ENCODE assay signal across 12 mouse cellular contexts in the genomic region with DNA sequence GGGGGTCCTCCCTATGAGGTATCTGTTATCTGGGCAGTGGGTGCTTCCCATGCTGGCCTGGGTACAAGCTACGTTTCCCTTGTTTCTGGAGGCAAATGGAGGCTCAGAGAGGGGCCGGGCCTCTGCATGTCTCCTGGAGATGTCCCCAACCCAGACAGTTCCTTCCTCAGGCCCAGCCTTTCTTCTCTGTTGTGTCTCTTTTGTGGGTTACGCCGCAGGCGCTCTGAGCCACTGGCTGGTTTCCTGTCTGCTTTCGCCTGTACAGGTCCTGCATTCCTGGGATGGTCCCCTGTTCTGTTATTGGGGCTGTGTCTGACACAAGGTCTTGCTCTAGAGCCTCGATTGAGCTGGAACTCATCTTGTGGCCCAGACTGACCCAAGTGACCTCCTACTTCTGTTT. TPM values are rescaled to one million over a fixed set of nuclear protein-coding genes. Genes with fewer than 3 reads are reported as not detected.
DNase-seq lines count a peak whose midpoint lies in the region; ATAC-seq and TF ChIP-seq lines count a peak whose summit lies in the region.
"Had no signal": no experiment of that assay in that cellular context is flagged by ENCODE, and none has a peak within 500 bp of the region (broad histone marks: within the 10 kb centered on the region; RNA-seq: fewer than 3 reads in every experiment).

No protein-coding gene starts in this region.

- H3K9ac ChIP-seq in hindbrain, postnatal 0 days (replicated peaks; ENCODE audit: low read length): no peak overlapping the region
- H3K9ac ChIP-seq in stomach, postnatal 0 days (ENCODE audit: low read length): no peak overlapping the region
- H3K9ac ChIP-seq in heart, embryonic 12.5 days: no peak overlapping the region
- H3K9ac ChIP-seq: forebrain, postnatal 0 days; liver, embryonic 14.5 days had no signal

- peak; percentile 46 for DNase-seq in kidney, adult 2 months
- DNase-seq in kidney, postnatal 10 days: no peak
- DNase-seq in 416B (ENCODE audit: low read depth) (peak; percentile 38), R1 (ENCODE audit: low read depth, low spot score) (peak; percentile 53)
- no peak for DNase-seq in hindbrain, postnatal 0 days (ENCODE audit: low spot score)
- no peak for DNase-seq in stomach, postnatal 0 days (ENCODE audit: low spot score)
- DNase-seq: cerebellum, adult 11 months; forebrain, postnatal 0 days; lung, postnatal 36 days had no signal

- no peaks in the 10 kb centered on the region for H3K36me3 ChIP-seq in kidney, adult 2 months (ENCODE audit: control insufficient read depth, insufficient read depth, low read length)
- H3K36me3 ChIP-seq in hindbrain, postnatal 0 days (ENCODE audit: insufficient read depth, low read length): no peaks in the 10 kb centered on the region; the same call in 1 of the 2 replicates
- peaks cover 6% of the 10 kb centered on the region; the same call in 1 of the 2 replicates for H3K36me3 ChIP-seq in stomach, postnatal 0 days (ENCODE audit: control insufficient read depth, insufficient read depth, low read length)
- peaks cover 5% of the 10 kb centered on the region; the same call in 1 of the 2 replicates for H3K36me3 ChIP-seq in heart, embryonic 12.5 days

- no peak for TF ChIP-seq EP300 in stomach, postnatal 0 days (optimal IDR thresholded peaks at IDR 0.05)

- no peak for TF ChIP-seq POLR2A in kidney, adult 2 months (IDR thresholded peaks at IDR 0.05; ENCODE audit: low read depth, low read length)

- 71% methylated on average over 7 of the region's 7 CpGs for WGBS in kidney, adult 2 months
- 78% methylated on average over 7 of the region's 7 CpGs for WGBS in hindbrain, postnatal 0 days
- 71% methylated on average over 7 of the region's 7 CpGs for WGBS in stomach, postnatal 0 days
- 77% methylated on average over 7 of the region's 7 CpGs for WGBS in heart, embryonic 12.5 days

- no peaks in the 10 kb centered on the region for H3K27me3 ChIP-seq in kidney, adult 2 months (replicated peaks; ENCODE audit: control insufficient read depth, insufficient read depth, low read length)
- no peaks in the 10 kb centered on the region for H3K27me3 ChIP-seq in hindbrain, postnatal 0 days (ENCODE audit: insufficient read depth, low read length)
- H3K27me3 ChIP-seq in stomach, postnatal 0 days (ENCODE audit: control insufficient read depth, insufficient read depth, low read length): no peaks in the 10 kb centered on the region
- H3K27me3 ChIP-seq in heart, embryonic 12.5 days (replicated peaks): no peaks in the 10 kb centered on the region

- no peak for ATAC-seq in hindbrain, postnatal 0 days
- no peak for ATAC-seq in stomach, postnatal 0 days (ENCODE audit: low FRiP score, low TSS enrichment)
- ATAC-seq in heart, embryonic 12.5 days (ENCODE audit: insufficient number of reproducible peaks, low FRiP score): no peak
- ATAC-seq: forebrain, postnatal 0 days had no signal

- H3K4me3 ChIP-seq in kidney, adult 2 months (ENCODE audit: insufficient read depth, low read depth, low read length): no peak overlapping the region
- no peak overlapping the region for H3K4me3 ChIP-seq in hindbrain, postnatal 0 days (ENCODE audit: low read length)
- H3K4me3 ChIP-seq in stomach, postnatal 0 days (ENCODE audit: low read depth, low read length): no peak overlapping the region
- no peak overlapping the region for H3K4me3 ChIP-seq in heart, embryonic 12.5 days

- no peaks in the 10 kb centered on the region for H3K9me3 ChIP-seq in hindbrain, postnatal 0 days (ENCODE audit: low read length)
- H3K9me3 ChIP-seq in stomach, postnatal 0 days (ENCODE audit: control insufficient read depth, low read length): no peaks in the 10 kb centered on the region
- H3K9me3 ChIP-seq in heart, embryonic 12.5 days (replicated peaks): no peaks in the 10 kb centered on the region

- peaks cover 27% of the 10 kb centered on the region; the same call in 1 of the 2 replicates for H3K4me1 ChIP-seq in kidney, adult 2 months (ENCODE audit: control insufficient read depth, insufficient read depth, low read length)
- peaks cover 58% of the 10 kb centered on the region for H3K4me1 ChIP-seq in hindbrain, postnatal 0 days (ENCODE audit: insufficient read depth, low read length)
- H3K4me1 ChIP-seq in stomach, postnatal 0 days (replicated peaks; ENCODE audit: control insufficient read depth, insufficient read depth): peaks cover 20% of the 10 kb centered on the region
- H3K4me1 ChIP-seq in heart, embryonic 12.5 days (replicated peaks): peaks cover 91% of the 10 kb centered on the region

- TF ChIP-seq CTCF in kidney, adult 2 months (conservative IDR thresholded peaks at IDR 0.05; ENCODE audit: insufficient read depth, insufficient read length, low read depth, low read length): no peak
- no peak for TF ChIP-seq CTCF in hindbrain, postnatal 0 days (IDR thresholded peaks at IDR 0.05; ENCODE audit: low read depth)
- TF ChIP-seq CTCF in stomach, postnatal 0 days (IDR thresholded peaks at IDR 0.05; ENCODE audit: low read depth): no peak

- H3K4me2 ChIP-seq in hindbrain, postnatal 0 days (ENCODE audit: low read depth, low read length): no peak overlapping the region
- H3K4me2 ChIP-seq in stomach, postnatal 0 days (replicated peaks; ENCODE audit: low read depth): no peak overlapping the region
- H3K4me2 ChIP-seq in heart, embryonic 12.5 days: no peak overlapping the region

- no peak overlapping the region for H3K27ac ChIP-seq in kidney, adult 2 months (ENCODE audit: insufficient read depth, low read depth, low read length)
- peak overlapping the region; percentile 45; the same call in 1 of the 2 replicates for H3K27ac ChIP-seq in hindbrain, postnatal 0 days
- H3K27ac ChIP-seq in stomach, postnatal 0 days (replicated peaks): no peak overlapping the region
- no peak overlapping the region for H3K27ac ChIP-seq in heart, embryonic 12.5 days (ENCODE audit: poor library complexity, severe bottlenecking)
- H3K27ac ChIP-seq: kidney, postnatal 0 days; liver, embryonic 14.5 days had no signal

RNA-seq across cellular contexts. Expression of a gene that starts 11.5 kb away (rescaled TPM):
- polyA plus RNA-seq in kidney, adult 2 months (2012; rRNA removed): 31.8 and 33.9 TPM in 2 replicates
- total RNA-seq in hindbrain, postnatal 0 days (2014; rRNA removed): 133 and 134 TPM in 2 replicates
- polyA plus RNA-seq in hindbrain, postnatal 0 days (2015; fragmentation: Nextera tagmentation; extraction: Ambion mirVana): 23.2 and 25.4 TPM in 2 replicates
- 12.0 and 12.9 TPM in 2 replicates for polyA plus RNA-seq in stomach, postnatal 0 days (2015; fragmentation: Nextera tagmentation; extraction: Ambion mirVana)
- 10.9 and 13.4 TPM in 2 replicates for polyA plus RNA-seq in heart, embryonic 12.5 days (2016; fragmentation: Nextera tagmentation; extraction: Ambion mirVana)

Comparison
In these comparisons a context has a peak if more than half of its experiments do, and no peak if none do; other contexts are left out.
1. DNase-seq: peak in kidney, adult 2 months (single experiment), 416B (single experiment) and R1 (single experiment); none in kidney, postnatal 10 days (single experiment), hindbrain, postnatal 0 days (single experiment) and stomach, postnatal 0 days (single experiment).